Mouse (Mus musculus) thymus, postnatal 10 days (tissue): ENCODE measurements at regions not wholly inside any gene's neighbourhood (a gene's known extent, or its start where the extent isn't known, plus 50 kb on each side); places are given as distances from the start of the nearest gene placed in this dataset.

Source experiments
- DNase-seq, 2 experiments: peaks; one replicate each; pipeline ENCODE4 v3.0.0; 2021; ENCODE audit warnings: low spot score in 2 of 2

GRCm38 (mm10) chr1:125156093-125156492 lies 279.4 kb downstream of the Actr3 start:
- DNase-seq, result no peak

- no peak for DNase-seq
Observed at GRCm38 (mm10) chr1:125149817-125150216, 285.7 kb downstream of the Actr3 start.

- no peak for DNase-seq
Observed at GRCm38 (mm10) chr1:125123861-125124260, 311.7 kb downstream of the Actr3 start.

GRCm38 (mm10) chr1:125100596-125100995 lies 334.9 kb downstream of the Actr3 start:
- DNase-seq, result no peak

- DNase-seq, result no peak
Observed at GRCm38 (mm10) chr1:125084906-125085305, 350.6 kb downstream of the Actr3 start.

- DNase-seq, result no peak
Observed at GRCm38 (mm10) chr1:125039572-125040326, 395.8 kb downstream of the Actr3 start.

- DNase-seq, result no peak
Observed at GRCm38 (mm10) chr1:125013301-125013700, 422.2 kb downstream of the Actr3 start.

GRCm38 (mm10) chr1:125011893-125012292 lies 423.6 kb downstream of the Actr3 start:
- no peak for DNase-seq

GRCm38 (mm10) chr1:124997577-124997976 lies 437.9 kb downstream of the Actr3 start:
- DNase-seq, result no peak

GRCm38 (mm10) chr1:124950849-124951248 lies 484.7 kb downstream of the Actr3 start:
- no peak for DNase-seq

- no peak for DNase-seq
Observed at GRCm38 (mm10) chr1:124904373-124904772, 531.2 kb downstream of the Actr3 start.

GRCm38 (mm10) chr1:124871148-124871547 lies 564.4 kb downstream of the Actr3 start:
- no peak for DNase-seq

- no peak for DNase-seq
Observed at GRCm38 (mm10) chr1:124866248-124866647, 569.3 kb downstream of the Actr3 start.

- DNase-seq, result peak in 1 of 2 experiments; percentile 3
Observed at GRCm38 (mm10) chr1:124845681-124846080, 589.8 kb downstream of the Actr3 start.

- DNase-seq, result no peak
Observed at GRCm38 (mm10) chr1:124825717-124826116, 609.8 kb downstream of the Actr3 start.

GRCm38 (mm10) chr1:124793026-124793425 lies 642.5 kb downstream of the Actr3 start:
- DNase-seq, result no peak

- DNase-seq, result no peak
Observed at GRCm38 (mm10) chr1:124790646-124791045, 644.9 kb downstream of the Actr3 start.

- DNase-seq, result no peak
Observed at GRCm38 (mm10) chr1:124790130-124790529, 645.4 kb downstream of the Actr3 start.

- DNase-seq, result no peak
Observed at GRCm38 (mm10) chr1:124783066-124783465, 652.5 kb downstream of the Actr3 start.

GRCm38 (mm10) chr1:124777685-124778084 lies 657.8 kb downstream of the Actr3 start:
- no peak for DNase-seq

- no peak for DNase-seq
Observed at GRCm38 (mm10) chr1:124756721-124757120, 678.8 kb downstream of the Actr3 start.

- no peak for DNase-seq
Observed at GRCm38 (mm10) chr1:124739777-124740176, 694.4 kb upstream of the Dpp10 start.

- no peak for DNase-seq
Observed at GRCm38 (mm10) chr1:124730364-124730763, 685.0 kb upstream of the Dpp10 start.

- peak; percentile 3 to 43 for DNase-seq
Observed at GRCm38 (mm10) chr1:124718065-124718464, 672.7 kb upstream of the Dpp10 start.
